Mouse (Mus musculus) c-Kit-positive CD71-positive TER-119-positive erythroid progenitor cells, embryonic 14.5 days (primary cell): ENCODE measurements at regions not wholly inside any gene's neighbourhood (a gene's known extent, or its start where the extent isn't known, plus 50 kb on each side); places are given as distances from the start of the nearest gene placed in this dataset.

ENCODE experiments used
- DNase-seq: peaks from one replicate; pipeline ENCODE4 v3.0.0-alpha.2; 2013; ENCODE audit warnings: low spot score

DNA sequence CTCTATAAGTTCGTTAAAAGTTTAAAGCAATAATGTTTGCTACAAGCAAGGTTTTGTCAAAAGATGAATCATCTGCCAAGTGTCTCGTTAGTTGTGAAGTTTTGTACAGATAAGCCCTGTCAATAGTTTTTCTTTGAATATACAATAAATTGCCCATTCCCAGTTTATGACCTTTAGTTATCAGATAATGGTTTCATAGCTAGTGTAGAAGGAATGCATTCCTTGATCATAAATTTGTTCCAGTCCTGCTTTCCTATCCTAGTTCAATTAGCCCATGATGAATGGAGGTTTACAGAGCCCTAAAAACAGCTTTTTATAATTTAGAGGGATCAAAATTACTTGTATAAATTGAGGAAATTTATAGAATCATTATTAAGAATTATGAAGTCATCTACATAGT lies 62.5 kb upstream of the Lrch2 start:
- no peak for DNase-seq

DNA sequence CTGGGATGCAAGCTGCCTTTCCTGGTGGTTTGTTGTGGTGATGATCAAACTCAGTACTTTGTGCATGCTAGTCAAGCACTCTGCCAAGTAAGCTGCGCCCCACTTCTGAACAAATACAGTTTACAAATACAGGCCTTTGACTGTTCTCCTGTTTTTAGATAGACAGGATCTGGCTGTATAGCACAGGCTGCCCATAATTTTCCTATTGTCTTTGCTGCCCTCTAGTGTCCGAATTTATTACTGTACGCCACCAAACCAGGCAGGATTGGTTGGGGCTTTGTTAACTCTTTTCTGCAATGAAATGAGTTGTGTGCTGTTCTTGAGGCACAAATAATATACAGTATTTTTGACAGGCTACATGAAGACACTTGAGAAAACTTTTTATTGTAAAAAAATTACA lies 54.8 kb upstream of the Lrch2 start:
- DNase-seq = peak; percentile 7
